Mouse (Mus musculus) MEL (cell line): ENCODE measurements around the gene Vdr.

Experiments
- CHD2 ChIP-seq: IDR thresholded peaks from 2 replicates; pipeline ENCODE4 v1.6.1; 2011; ENCODE audit warnings: low read length, improper control_type of control experiment
- CTCF ChIP-seq, 3 experiments: IDR thresholded peaks in 2 of 3; conservative IDR thresholded peaks in 1 of 3; 2 replicates each; pipeline ENCODE4 v1.5.1; 2011 to 2012; ENCODE audit warnings: low read length in 3 of 3, low read depth in 2 of 3, mild to moderate bottlenecking in 2 of 3, improper control_type of control experiment in 1 of 3, inconsistent platforms in 1 of 3, mixed read lengths in 1 of 3, moderate library complexity in 1 of 3; ENCODE audit not compliant: control insufficient read depth in 1 of 3, insufficient read depth in 1 of 3, poor library complexity in 1 of 3, severe bottlenecking in 1 of 3
- EP300 ChIP-seq, 2 experiments: IDR thresholded peaks; 2 replicates each; pipeline ENCODE4 v1.6.1; 2011; ENCODE audit warnings: improper control_type of control experiment in 2 of 2, low read length in 2 of 2, low read depth in 1 of 2, mild to moderate bottlenecking in 1 of 2
- ETS1 ChIP-seq: IDR thresholded peaks from 2 replicates; pipeline ENCODE4 v1.6.1; 2012; ENCODE audit warnings: low read depth, mild to moderate bottlenecking, inconsistent platforms, low read length, improper control_type of control experiment, moderate library complexity
- GATA1 ChIP-seq: IDR thresholded peaks from 2 replicates; pipeline ENCODE4 v1.6.1; 2011; ENCODE audit warnings: low read depth, low read length, improper control_type of control experiment
- POLR2A ChIP-seq, 2 experiments: IDR thresholded peaks; 2 replicates each; pipeline ENCODE4 v1.6.1; 2011 to 2012; ENCODE audit warnings: low read length in 2 of 2, mild to moderate bottlenecking in 2 of 2, control low read depth in 1 of 2, improper control_type of control experiment in 1 of 2, low read depth in 1 of 2, moderate library complexity in 1 of 2; ENCODE audit not compliant: control insufficient read depth in 1 of 2, insufficient read depth in 1 of 2, poor library complexity in 1 of 2
- POLR2AphosphoS5 ChIP-seq: IDR thresholded peaks from 2 replicates; pipeline ENCODE4 v1.6.1; 2012; ENCODE audit warnings: low read depth, borderline replicate concordance, mild to moderate bottlenecking, inconsistent platforms, low read length, moderate library complexity, mixed read lengths
- TCF12 ChIP-seq: IDR thresholded peaks from 2 replicates; pipeline ENCODE4 v1.6.1; 2014; ENCODE audit warnings: low read depth, mild to moderate bottlenecking, inconsistent platforms, low read length, improper control_type of control experiment, moderate library complexity
- USF2 ChIP-seq, 2 experiments: IDR thresholded peaks; 2 replicates each; pipeline ENCODE4 v1.6.1; 2011 to 2012; ENCODE audit warnings: improper control_type of control experiment in 2 of 2, low read length in 2 of 2, borderline replicate concordance in 1 of 2, inconsistent platforms in 1 of 2, low read depth in 1 of 2, mild to moderate bottlenecking in 1 of 2; ENCODE audit not compliant: insufficient read depth in 1 of 2
- ZKSCAN1 ChIP-seq: IDR thresholded peaks from 2 replicates; pipeline ENCODE4 v1.6.1; 2012; ENCODE audit warnings: low read depth, mild to moderate bottlenecking, inconsistent platforms, low read length, improper control_type of control experiment, moderate library complexity
- ZMIZ1 ChIP-seq: IDR thresholded peaks from 2 replicates; pipeline ENCODE4 v1.6.1; 2012; ENCODE audit warnings: low read depth, mild to moderate bottlenecking, inconsistent platforms, low read length, improper control_type of control experiment, moderate library complexity

DNA sequence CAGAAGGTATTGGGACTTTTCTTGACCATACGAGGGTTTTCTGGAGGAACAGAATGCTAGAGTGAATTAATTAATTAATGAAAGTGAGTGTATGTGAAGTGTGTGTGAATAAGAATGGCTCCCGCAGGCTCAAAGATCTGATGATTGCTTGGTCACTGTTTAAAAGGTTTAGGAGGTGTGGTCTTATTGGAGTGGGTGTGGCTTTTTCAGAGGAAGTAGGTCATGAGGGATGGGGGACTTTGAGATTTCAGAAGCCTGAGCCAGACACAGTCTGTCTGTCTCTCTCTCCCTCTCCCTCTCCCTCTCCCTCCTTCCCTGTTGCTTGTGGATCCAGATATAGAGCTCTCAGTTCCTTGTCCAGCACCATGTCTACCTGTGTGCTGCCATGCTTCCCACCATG is 30.9 kb upstream of the Vdr start:
- TF ChIP-seq POLR2A (IDR thresholded peaks at IDR 0.05; ENCODE audit: control insufficient read depth in 1 of 2, insufficient read depth in 1 of 2, low read depth in 1 of 2, low read length in 2 of 2, poor library complexity in 1 of 2) (no peak), CTCF (IDR thresholded peaks at IDR 0.05 in 2 of 3, conservative IDR thresholded peaks at IDR 0.05 in 1 of 3; ENCODE audit: control insufficient read depth in 1 of 3, insufficient read depth in 1 of 3, low read depth in 2 of 3, low read length in 3 of 3, poor library complexity in 1 of 3, severe bottlenecking in 1 of 3) (no peak), POLR2AphosphoS5 (no peak), EP300 (IDR thresholded peaks at IDR 0.05; ENCODE audit: low read depth in 1 of 2, low read length in 2 of 2) (no peak), USF2 (IDR thresholded peaks at IDR 0.05; ENCODE audit: borderline replicate concordance in 1 of 2, insufficient read depth in 1 of 2, low read depth in 1 of 2, low read length in 2 of 2) (no peak), ZKSCAN1 (no peak), CHD2 (no peak), TCF12 (no peak), ZMIZ1 (no peak), GATA1 (no peak), ETS1 (no peak)
